Mouse (Mus musculus) erythroblast, embryonic 14.5 days (primary cell): Measurements from ENCODE around the gene Cfap65.

Source experiments
- GATA1 ChIP-seq: IDR thresholded peaks from 2 replicates; pipeline ENCODE4 v1.6.1; 2012; ENCODE audit warnings: low read length, inconsistent platforms, mixed read lengths
- TAL1 ChIP-seq: IDR thresholded peaks from 3 replicates; pipeline ENCODE4 v1.6.1; 2012; ENCODE audit warnings: low read length, inconsistent platforms, mixed read lengths

DNA sequence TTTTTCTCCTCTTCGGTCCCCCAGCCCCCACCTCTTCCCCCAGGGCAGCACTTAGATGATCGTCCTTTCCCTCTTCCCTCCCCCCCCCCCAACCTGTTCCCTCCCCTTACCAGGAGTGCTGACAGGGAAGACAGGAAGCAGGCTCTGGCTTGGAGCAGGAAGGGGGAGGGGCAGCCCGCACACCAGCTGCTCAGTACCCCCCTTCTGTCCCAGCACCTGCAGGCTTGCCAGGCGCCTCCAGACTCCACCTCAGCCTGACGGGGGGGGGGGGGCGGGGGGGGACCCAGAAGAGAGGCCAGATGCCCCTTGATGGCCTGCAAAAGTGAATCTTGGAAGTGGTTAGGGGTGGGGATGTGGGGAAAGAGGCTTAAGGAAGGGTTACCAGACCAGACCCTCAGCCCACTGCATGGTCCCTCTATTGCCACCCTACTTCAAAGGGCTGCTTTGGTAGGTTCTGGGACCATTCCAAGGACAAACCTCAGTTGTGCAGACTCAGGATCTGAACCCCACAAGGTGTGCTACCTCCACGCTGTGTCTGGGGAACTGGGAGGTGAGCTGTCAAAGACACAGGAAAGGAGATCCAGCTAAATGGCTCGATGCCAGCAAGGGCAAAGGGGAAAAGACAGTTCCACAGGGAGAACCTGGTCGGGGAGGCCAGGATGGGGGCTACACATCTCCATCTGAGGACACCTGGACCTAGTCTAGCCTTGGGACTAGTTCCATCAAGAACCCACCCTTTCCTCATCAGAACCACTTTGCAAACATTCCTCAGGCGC is 36.6 kb downstream of the Cfap65 start:
- no peak for TF ChIP-seq TAL1
- no peak for TF ChIP-seq GATA1
